Mouse (Mus musculus): ENCODE results near the gene Nell2. TPM values are rescaled to one million over a fixed set of nuclear protein-coding genes. Genes with fewer than 3 reads are reported as not detected.
"Not testable (repeated sequence)": the region's sequence is repeated elsewhere in the genome, so short reads cannot be mapped to it uniquely, and the experiment has no call there.

Nell2 gene
- polyA plus RNA-seq, 1 experiment from 2014 or later = 95.4 TPM

- ATAC-seq (ENCODE audit: low FRiP score) (no peak), DNase-seq (ENCODE audit: low spot score) (no peak)
- no peaks in the 10 kb centered on the region for H3K4me1 ChIP-seq (replicated peaks; ENCODE audit: control insufficient read depth, insufficient read depth, low read length)
- no peaks in the 10 kb centered on the region for H3K36me3 ChIP-seq (ENCODE audit: control insufficient read depth, insufficient read depth, low read length)
- H3K4me2 ChIP-seq (replicated peaks; ENCODE audit: low read depth, low read length) = no peak overlapping the region
- H3K4me3 ChIP-seq (ENCODE audit: low read depth, low read length) = no peak overlapping the region
- H3K27me3 ChIP-seq (ENCODE audit: control insufficient read depth, insufficient read depth, low read length) = no peaks in the 10 kb centered on the region
- no peaks in the 10 kb centered on the region for H3K9me3 ChIP-seq (ENCODE audit: control insufficient read depth, low read length)
- 82% methylated on average over 3 of the region's 3 CpGs for WGBS
- no peak overlapping the region for H3K27ac ChIP-seq (ENCODE audit: low read depth, low read length)
- no peak overlapping the region for H3K9ac ChIP-seq (ENCODE audit: low read depth, low read length)
Observed at GRCm38 (mm10) chr15:95273236-95273635, 255.1 kb downstream of the Nell2 start.

DNA sequence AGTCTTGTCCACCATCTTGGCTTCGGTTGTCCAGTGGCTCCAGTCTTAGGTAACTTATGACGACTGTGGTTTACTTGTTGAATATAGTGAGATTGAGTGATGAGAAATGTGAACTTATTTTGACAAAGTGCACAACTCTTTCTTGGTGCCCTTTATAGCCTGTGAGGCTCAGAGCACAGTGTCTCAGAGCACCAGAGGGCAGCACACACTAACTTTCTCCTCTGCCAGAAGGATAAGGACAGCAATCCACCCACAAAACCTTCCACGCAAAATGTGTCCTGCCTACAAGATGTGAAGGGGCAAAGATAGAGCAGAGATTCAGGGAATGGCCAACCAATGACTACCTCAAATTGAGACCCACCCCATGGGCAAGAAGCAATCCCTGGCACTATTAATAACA lies 256.2 kb downstream of the Nell2 start:
- no peaks in the 10 kb centered on the region for H3K4me1 ChIP-seq (replicated peaks; ENCODE audit: control insufficient read depth, insufficient read depth, low read length)
- no peak overlapping the region for H3K4me3 ChIP-seq (ENCODE audit: low read depth, low read length)
- H3K4me2 ChIP-seq (replicated peaks; ENCODE audit: low read depth, low read length) = no peak overlapping the region
- H3K36me3 ChIP-seq (ENCODE audit: control insufficient read depth, insufficient read depth, low read length) = no peaks in the 10 kb centered on the region
- no peak overlapping the region for H3K9ac ChIP-seq (ENCODE audit: low read depth, low read length)
- WGBS = 96% methylated on average over 3 of the region's 3 CpGs
- DNase-seq (ENCODE audit: low spot score) (no peak), ATAC-seq (ENCODE audit: low FRiP score) (no peak)
- no peak overlapping the region for H3K27ac ChIP-seq (ENCODE audit: low read depth, low read length)
- H3K27me3 ChIP-seq (ENCODE audit: control insufficient read depth, insufficient read depth, low read length) = no peaks in the 10 kb centered on the region
- H3K9me3 ChIP-seq (ENCODE audit: control insufficient read depth, low read length) = no peaks in the 10 kb centered on the region

DNA sequence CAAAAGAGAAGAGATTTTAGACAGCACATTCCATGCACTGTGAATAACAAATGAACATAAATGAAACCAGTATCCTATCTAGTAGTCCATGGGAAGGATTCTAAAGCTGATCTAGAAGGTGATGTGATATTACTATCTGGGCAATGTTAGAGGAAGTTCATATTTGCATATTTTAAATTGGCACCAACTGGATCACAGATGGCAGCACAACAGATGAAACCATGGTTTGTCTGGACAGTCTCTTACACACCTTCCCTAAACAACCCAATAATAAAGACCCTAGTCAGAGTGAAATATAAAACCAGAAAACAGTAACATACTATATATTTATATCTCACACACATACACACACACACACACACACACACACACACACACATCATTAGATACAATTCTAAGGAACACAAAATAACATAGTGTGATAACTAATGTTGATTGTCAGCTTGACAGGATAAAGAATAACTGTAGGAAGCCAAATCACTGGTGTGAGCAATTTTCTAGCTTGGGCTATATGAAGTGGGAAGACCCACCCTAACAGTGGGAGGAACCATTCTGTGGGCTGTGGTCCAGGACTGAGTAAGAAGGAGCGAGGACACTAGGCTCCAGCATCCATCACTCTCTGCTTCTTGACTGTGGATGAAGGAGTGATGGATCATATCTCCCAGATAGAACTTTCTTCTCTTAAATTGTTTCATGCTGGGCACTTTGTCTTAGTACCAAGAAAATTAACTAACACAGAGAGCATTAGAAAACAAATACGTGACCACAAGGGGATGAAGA lies 268.5 kb downstream of the Nell2 start:
- H3K9me3 ChIP-seq (ENCODE audit: control insufficient read depth, low read length) = no peaks in the 10 kb centered on the region
- WGBS = 94% methylated on average over 2 of the region's 2 CpGs
- no peak overlapping the region for H3K9ac ChIP-seq (ENCODE audit: low read depth, low read length)
- DNase-seq (ENCODE audit: low spot score) (no peak), ATAC-seq (ENCODE audit: low FRiP score) (no peak)
- no peaks in the 10 kb centered on the region for H3K27me3 ChIP-seq (ENCODE audit: control insufficient read depth, insufficient read depth, low read length)
- H3K4me3 ChIP-seq (ENCODE audit: low read depth, low read length) = no peak overlapping the region
- no peak overlapping the region for H3K4me2 ChIP-seq (replicated peaks; ENCODE audit: low read depth, low read length)
- no peaks in the 10 kb centered on the region for H3K36me3 ChIP-seq (ENCODE audit: control insufficient read depth, insufficient read depth, low read length)
- no peak overlapping the region for H3K27ac ChIP-seq (ENCODE audit: low read depth, low read length)
- H3K4me1 ChIP-seq (replicated peaks; ENCODE audit: control insufficient read depth, insufficient read depth, low read length) = no peaks in the 10 kb centered on the region

DNA sequence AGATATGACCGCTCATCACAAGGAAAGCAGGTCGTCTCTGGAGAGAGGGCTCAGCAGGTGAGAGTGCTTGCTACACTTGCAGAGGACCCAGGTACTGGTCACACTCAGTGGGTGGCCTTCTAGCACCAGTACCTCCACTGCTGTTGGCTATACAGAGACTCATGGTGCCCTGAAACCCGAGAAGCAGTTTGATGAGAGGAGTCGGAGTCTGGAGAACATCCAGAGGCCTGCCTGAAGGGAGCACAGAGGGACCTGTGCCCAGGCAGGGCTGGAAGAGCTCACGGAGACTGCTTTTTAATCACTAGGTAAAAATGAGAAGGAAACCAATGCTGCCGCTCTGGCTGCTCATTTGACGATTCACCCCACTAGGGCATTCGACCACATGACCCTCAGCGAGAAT lies 271.2 kb downstream of the Nell2 start:
- Histone ChIP-seq H3K27ac (ENCODE audit: low read depth, low read length) (no peak overlapping the region), H3K4me1 (replicated peaks; ENCODE audit: control insufficient read depth, insufficient read depth, low read length) (no peaks in the 10 kb centered on the region), H3K4me3 (ENCODE audit: low read depth, low read length) (no peak overlapping the region), H3K36me3 (ENCODE audit: control insufficient read depth, insufficient read depth, low read length) (no peaks in the 10 kb centered on the region), H3K27me3 (ENCODE audit: control insufficient read depth, insufficient read depth, low read length) (no peaks in the 10 kb centered on the region), H3K9me3 (ENCODE audit: control insufficient read depth, low read length) (no peaks in the 10 kb centered on the region), H3K9ac (ENCODE audit: low read depth, low read length) (no peak overlapping the region), H3K4me2 (replicated peaks; ENCODE audit: low read depth, low read length) (no peak overlapping the region)
- WGBS = 77% methylated on average over 9 of the region's 9 CpGs
- no peak for DNase-seq (ENCODE audit: low spot score)
- no peak for ATAC-seq (ENCODE audit: low FRiP score)

- Histone ChIP-seq H3K27ac (ENCODE audit: low read depth, low read length) (no peak overlapping the region), H3K9ac (ENCODE audit: low read depth, low read length) (no peak overlapping the region), H3K4me2 (replicated peaks; ENCODE audit: low read depth, low read length) (no peak overlapping the region), H3K4me1 (replicated peaks; ENCODE audit: control insufficient read depth, insufficient read depth, low read length) (no peaks in the 10 kb centered on the region), H3K27me3 (ENCODE audit: control insufficient read depth, insufficient read depth, low read length) (no peaks in the 10 kb centered on the region), H3K36me3 (ENCODE audit: control insufficient read depth, insufficient read depth, low read length) (no peaks in the 10 kb centered on the region), H3K9me3 (ENCODE audit: control insufficient read depth, low read length) (no peaks in the 10 kb centered on the region), H3K4me3 (ENCODE audit: low read depth, low read length) (no peak overlapping the region)
- DNase-seq (ENCODE audit: low spot score) (no peak), ATAC-seq (ENCODE audit: low FRiP score) (no peak)
- 95% methylated on average over 11 of the region's 11 CpGs for WGBS
Observed at GRCm38 (mm10) chr15:95245516-95245915, 282.8 kb downstream of the Nell2 start.

DNA sequence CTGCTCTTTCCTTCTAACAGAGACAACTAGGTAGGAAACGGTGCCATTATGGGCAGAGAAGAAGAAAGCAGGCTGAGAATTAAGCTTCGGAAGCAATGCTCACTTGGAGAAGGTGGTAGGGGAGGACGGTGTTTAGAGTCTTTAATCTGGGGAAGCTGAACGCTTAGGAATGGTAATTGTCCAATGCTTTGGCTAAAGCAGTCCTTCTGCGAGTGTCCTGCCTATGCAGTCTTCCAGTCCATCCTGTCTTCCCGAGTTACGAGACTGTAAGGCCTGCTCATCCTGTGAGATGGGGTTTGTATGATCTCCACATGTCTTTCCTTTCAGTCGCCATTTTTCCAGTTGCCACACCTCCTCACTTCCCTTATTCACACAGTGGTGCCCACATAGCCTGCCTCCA lies 284.5 kb downstream of the Nell2 start:
- H3K4me3 ChIP-seq (ENCODE audit: low read depth, low read length) = no peak overlapping the region
- no peak overlapping the region for H3K9ac ChIP-seq (ENCODE audit: low read depth, low read length)
- no peak overlapping the region for H3K4me2 ChIP-seq (replicated peaks; ENCODE audit: low read depth, low read length)
- no peaks in the 10 kb centered on the region for H3K27me3 ChIP-seq (ENCODE audit: control insufficient read depth, insufficient read depth, low read length)
- no peak for DNase-seq (ENCODE audit: low spot score)
- no peaks in the 10 kb centered on the region for H3K36me3 ChIP-seq (ENCODE audit: control insufficient read depth, insufficient read depth, low read length)
- no peak for ATAC-seq (ENCODE audit: low FRiP score)
- no peaks in the 10 kb centered on the region for H3K9me3 ChIP-seq (ENCODE audit: control insufficient read depth, low read length)
- WGBS = 65% methylated on average over 8 of the region's 8 CpGs
- H3K4me1 ChIP-seq (replicated peaks; ENCODE audit: control insufficient read depth, insufficient read depth, low read length) = no peaks in the 10 kb centered on the region
- no peak overlapping the region for H3K27ac ChIP-seq (ENCODE audit: low read depth, low read length)

DNA sequence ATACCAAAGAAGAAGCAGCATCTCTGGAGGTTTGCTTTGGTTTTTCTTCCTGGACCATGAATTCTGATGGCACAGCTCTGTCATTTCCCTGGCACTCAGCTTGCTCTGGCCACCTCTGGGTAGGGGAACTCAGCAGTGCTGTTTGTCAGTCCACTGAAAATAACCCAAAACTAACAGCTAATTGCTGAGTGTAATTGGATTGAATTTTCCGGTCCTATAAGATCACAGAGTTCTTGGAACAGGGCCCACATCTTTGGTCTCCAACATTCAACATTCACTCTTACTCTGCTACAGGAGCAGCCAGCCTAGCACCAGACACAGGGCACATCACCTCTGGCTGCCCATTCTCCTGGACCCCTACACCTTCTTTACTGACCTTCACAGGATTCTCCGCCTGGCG lies 287.2 kb downstream of the Nell2 start:
- H3K4me3 ChIP-seq (ENCODE audit: low read depth, low read length) = no peak overlapping the region
- no peak for ATAC-seq (ENCODE audit: low FRiP score)
- no peak overlapping the region for H3K9ac ChIP-seq (ENCODE audit: low read depth, low read length)

GRCm38 (mm10) chr15:95237021-95237420 lies 291.3 kb downstream of the Nell2 start:
- DNase-seq (ENCODE audit: low spot score); H3K9ac ChIP-seq (ENCODE audit: low read depth, low read length); H3K27ac ChIP-seq (ENCODE audit: low read depth, low read length); H3K36me3 ChIP-seq (ENCODE audit: control insufficient read depth, insufficient read depth, low read length); H3K4me1 ChIP-seq (replicated peaks; ENCODE audit: control insufficient read depth, insufficient read depth, low read length); H3K9me3 ChIP-seq (ENCODE audit: control insufficient read depth, low read length); H3K4me2 ChIP-seq (replicated peaks; ENCODE audit: low read depth, low read length); H3K4me3 ChIP-seq (ENCODE audit: low read depth, low read length); H3K27me3 ChIP-seq (ENCODE audit: control insufficient read depth, insufficient read depth, low read length); ATAC-seq (ENCODE audit: low FRiP score): not testable (repeated sequence)
- 93% methylated on average over 2 of the region's 2 CpGs for WGBS

More for the DNA sequence above, 287.2 kb downstream of the Nell2 start:
- H3K27me3 ChIP-seq (ENCODE audit: control insufficient read depth, insufficient read depth, low read length) = no peaks in the 10 kb centered on the region
- H3K9me3 ChIP-seq (ENCODE audit: control insufficient read depth, low read length) = no peaks in the 10 kb centered on the region
- H3K27ac ChIP-seq (ENCODE audit: low read depth, low read length) = no peak overlapping the region
- WGBS = 82% methylated on average over 3 of the region's 3 CpGs
- no peaks in the 10 kb centered on the region for H3K4me1 ChIP-seq (replicated peaks; ENCODE audit: control insufficient read depth, insufficient read depth, low read length)
- no peaks in the 10 kb centered on the region for H3K36me3 ChIP-seq (ENCODE audit: control insufficient read depth, insufficient read depth, low read length)
- no peak overlapping the region for H3K4me2 ChIP-seq (replicated peaks; ENCODE audit: low read depth, low read length)
- DNase-seq (ENCODE audit: low spot score) = no peak

GRCm38 (mm10) chr15:95236509-95236908 lies 291.9 kb downstream of the Nell2 start:
- H3K27ac ChIP-seq (ENCODE audit: low read depth, low read length) = no peak overlapping the region
- H3K27me3 ChIP-seq (ENCODE audit: control insufficient read depth, insufficient read depth, low read length) = no peaks in the 10 kb centered on the region
- H3K4me1 ChIP-seq (replicated peaks; ENCODE audit: control insufficient read depth, insufficient read depth, low read length) = no peaks in the 10 kb centered on the region
- H3K36me3 ChIP-seq (ENCODE audit: control insufficient read depth, insufficient read depth, low read length) = no peaks in the 10 kb centered on the region
- no peak overlapping the region for H3K4me2 ChIP-seq (replicated peaks; ENCODE audit: low read depth, low read length)
- WGBS = 82% methylated on average over 3 of the region's 3 CpGs
- DNase-seq (ENCODE audit: low spot score) = no peak
- no peak overlapping the region for H3K9ac ChIP-seq (ENCODE audit: low read depth, low read length)
- H3K9me3 ChIP-seq (ENCODE audit: control insufficient read depth, low read length) = no peaks in the 10 kb centered on the region
- no peak overlapping the region for H3K4me3 ChIP-seq (ENCODE audit: low read depth, low read length)
- no peak for ATAC-seq (ENCODE audit: low FRiP score)
